Mouse (Mus musculus) midbrain, postnatal 0 days (tissue): Measurements from ENCODE around the gene Syt8. TPM values are rescaled to one million over a fixed set of nuclear protein-coding genes. Genes with fewer than 3 reads are reported as not detected.

Source experiments
- ATAC-seq: fragments of 200-750 bp; cut with Nextera tagmentation; 2 replicates; pipeline ENCODE4 v1.8.0; 2017; ENCODE audit warnings: moderate number of reproducible peaks, mild to moderate bottlenecking, moderate TSS enrichment, moderate library complexity; ENCODE audit not compliant: low FRiP score
- DNase-seq: peaks from one replicate; pipeline ENCODE4 v3.0.0-alpha.2; 2015; ENCODE audit warnings: low spot score
- H3K27ac ChIP-seq: fragments of 300-500 bp; sonication (generic); 2 replicates; pipeline ENCODE4 v1.5.1; 2014; ENCODE audit warnings: low read depth, mild to moderate bottlenecking, low read length, mixed read lengths
- H3K27me3 ChIP-seq: fragments of 300-500 bp; sonication (generic); 2 replicates; pipeline ENCODE4 v1.6.1; 2014; ENCODE audit warnings: low read length, control low read depth, mixed read lengths; ENCODE audit not compliant: insufficient read depth
- H3K36me3 ChIP-seq: fragments of 300-500 bp; sonication (generic); 2 replicates; pipeline ENCODE4 v1.6.1; 2014; ENCODE audit warnings: low read length, control low read depth, mixed read lengths; ENCODE audit not compliant: insufficient read depth
- H3K4me1 ChIP-seq: fragments of 300-500 bp; sonication (generic); 2 replicates; pipeline ENCODE4 v1.6.1; 2014; ENCODE audit warnings: mild to moderate bottlenecking, control low read depth, antibody characterized with exemption, low read length, mixed read lengths; ENCODE audit not compliant: insufficient read depth
- H3K4me2 ChIP-seq: fragments of 300-500 bp; sonication (generic); 2 replicates; pipeline ENCODE4 v1.6.1; 2014; ENCODE audit warnings: low read depth, mild to moderate bottlenecking, low read length, mixed read lengths; ENCODE audit not compliant: poor library complexity, severe bottlenecking
- H3K4me3 ChIP-seq: fragments of 300-500 bp; sonication (generic); 2 replicates; pipeline ENCODE4 v1.5.1; 2014; ENCODE audit warnings: low read depth, mild to moderate bottlenecking, low read length, moderate library complexity
- H3K9ac ChIP-seq: fragments of 300-500 bp; sonication (generic); replicated peaks from 2 replicates; pipeline ENCODE4 v1.6.1; 2014; ENCODE audit warnings: mild to moderate bottlenecking, low read length, moderate library complexity, mixed read lengths; ENCODE audit not compliant: poor library complexity, severe bottlenecking
- H3K9me3 ChIP-seq: fragments of 300-500 bp; sonication (generic); 2 replicates; pipeline ENCODE4 v1.6.1; 2016; ENCODE audit warnings: low read length, control low read depth
- CTCF ChIP-seq: IDR thresholded peaks from 2 replicates; pipeline ENCODE4 v1.5.1; 2016; ENCODE audit warnings: antibody characterized with exemption, mild to moderate bottlenecking
- WGBS: fragments of 180-500 bp; shearing (Covaris S2); extraction: QIAGEN DNeasy Blood & Tissue Kit; methylation state at CpG from one replicate; pipeline ENCODE4 v1.1.7; 2014; 5-methylcytosine and 5-hydroxymethylcytosine counted together
- polyA plus RNA-seq: library from polyadenylated mRNA; unstranded; fragments of >200 nt; fragmentation: Nextera tagmentation; extraction: Ambion mirVana; gene quantifications from 2 replicates; pipeline ENCODE4 v1.2.1, GENCODE M21; 2015
- total RNA-seq: library from RNA; depleted of rRNA; stranded (reverse); fragments of >200 nt; gene quantifications from 2 replicates; pipeline ENCODE4 v1.2.3, GENCODE M21; 2014; rRNA removed

The Syt8 gene
- total and polyA plus RNA-seq, 2 experiments from 2014 or later = not detected

DNA sequence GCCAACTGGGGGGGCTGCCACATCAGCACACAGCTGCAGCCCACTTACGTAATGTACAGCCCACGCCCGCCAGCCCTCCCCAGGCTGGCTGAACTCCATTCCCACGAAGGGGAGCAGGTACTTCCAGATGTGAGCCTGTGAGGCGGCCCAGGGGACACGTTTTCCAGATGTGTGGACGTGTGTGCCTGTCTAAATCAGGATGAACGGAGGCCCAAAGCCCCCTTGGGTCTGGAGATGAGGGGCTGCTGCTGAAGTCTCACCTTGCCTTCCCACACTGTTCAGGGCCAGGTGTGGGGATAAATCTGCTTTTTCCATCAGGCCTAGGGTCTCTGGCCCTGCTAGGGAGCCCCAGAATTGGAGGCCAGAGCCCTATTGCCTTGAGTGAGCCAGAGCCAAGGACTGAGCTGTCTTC is 52.1 kb downstream of the Syt8 start:
- no peaks in the 10 kb centered on the region for H3K36me3 ChIP-seq
- DNase-seq (no peak), ATAC-seq (no peak)
- H3K9ac ChIP-seq = no peak overlapping the region
- WGBS = 76% methylated on average over 8 of the region's 8 CpGs
- no peaks in the 10 kb centered on the region for H3K9me3 ChIP-seq
- H3K4me3 ChIP-seq = no peak overlapping the region
- H3K27ac ChIP-seq = no peak overlapping the region
- no peak for TF ChIP-seq CTCF
- H3K27me3 ChIP-seq = no peaks in the 10 kb centered on the region
- peaks cover 7% of the 10 kb centered on the region for H3K4me1 ChIP-seq
- H3K4me2 ChIP-seq = no peak overlapping the region

DNA sequence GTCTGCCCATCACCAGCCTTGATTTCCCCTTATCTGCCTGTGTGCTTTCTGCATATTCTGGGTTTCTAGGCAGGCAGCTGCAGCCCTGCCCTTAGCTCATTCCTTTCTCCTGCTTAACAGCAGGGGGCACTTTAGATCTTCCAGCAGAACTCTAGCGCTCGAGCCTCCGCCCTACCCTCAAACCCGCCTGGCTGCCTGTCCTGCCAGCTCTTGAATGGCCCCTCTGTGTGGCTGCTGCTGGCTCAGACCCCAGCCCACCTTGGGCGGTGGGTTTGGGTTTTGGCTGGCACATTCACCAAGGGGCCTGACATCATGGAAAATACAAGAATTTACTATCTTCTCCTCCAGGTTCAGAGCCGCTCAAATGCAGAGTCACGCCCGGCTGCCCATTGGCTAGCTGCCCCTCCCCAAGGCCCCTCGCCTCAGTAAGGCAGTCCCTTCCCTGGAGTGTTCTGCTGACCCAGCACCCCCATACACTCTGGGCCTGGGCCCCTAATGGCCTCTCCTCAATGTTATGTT is 52.8 kb downstream of the Syt8 start:
- Histone ChIP-seq H3K27ac (no peak overlapping the region), H3K9ac (no peak overlapping the region), H3K4me2 (no peak overlapping the region), H3K4me1 (peaks cover 7% of the 10 kb centered on the region), H3K27me3 (no peaks in the 10 kb centered on the region), H3K9me3 (no peaks in the 10 kb centered on the region), H3K36me3 (no peaks in the 10 kb centered on the region), H3K4me3 (no peak overlapping the region)
- DNase-seq = peak; percentile 79
- peak; percentile 69; the same call in 1 of the 2 replicates for ATAC-seq
- TF ChIP-seq CTCF = peak; percentile 75
- 14% methylated on average over 9 of the region's 9 CpGs for WGBS

DNA sequence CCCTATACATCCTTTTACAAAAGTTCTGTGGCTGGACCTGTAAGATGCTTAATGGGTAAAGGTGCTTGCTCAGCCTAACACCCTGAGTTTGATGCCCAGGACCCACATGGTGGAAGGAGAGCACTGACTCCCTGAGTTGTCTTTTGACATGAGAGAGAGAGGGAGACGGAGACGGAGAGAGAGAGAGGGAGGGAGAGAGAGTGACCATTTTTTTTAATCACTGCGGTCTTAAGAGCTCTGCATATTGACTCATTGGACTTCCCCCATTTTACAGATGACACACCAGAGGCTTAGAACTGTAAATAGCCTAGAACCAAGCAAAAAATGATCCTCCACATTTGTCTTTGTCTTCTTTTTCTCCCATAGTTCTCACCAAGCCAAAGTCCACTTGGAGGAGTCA is 53.4 kb downstream of the Syt8 start:
- H3K27ac ChIP-seq = no peak overlapping the region
- TF ChIP-seq CTCF = no peak
- H3K4me2 ChIP-seq = no peak overlapping the region
- peaks cover 7% of the 10 kb centered on the region for H3K4me1 ChIP-seq
- H3K4me3 ChIP-seq = no peak overlapping the region
- no peak overlapping the region for H3K9ac ChIP-seq
- H3K27me3 ChIP-seq = no peaks in the 10 kb centered on the region
- H3K36me3 ChIP-seq = no peaks in the 10 kb centered on the region
- DNase-seq = no peak
- WGBS = 79% methylated on average over 3 of the region's 3 CpGs
- no peak for ATAC-seq
- no peaks in the 10 kb centered on the region for H3K9me3 ChIP-seq

Other genes starting within 250 kb of the Syt8 start
- not detected in 2 replicates for gene Gm10153, start 244.5 kb upstream of the Syt8 start, total RNA-seq
- gene Gm10153, start 244.5 kb upstream of the Syt8 start, polyA plus RNA-seq = not detected in 2 replicates
- not detected in 2 replicates for gene Krtap5-3, start 233.5 kb upstream of the Syt8 start, total RNA-seq
- gene Krtap5-3, start 233.5 kb upstream of the Syt8 start, polyA plus RNA-seq = not detected in 2 replicates
- not detected in 2 replicates for gene Gm7579, start 223.0 kb upstream of the Syt8 start, total RNA-seq
- gene Gm7579, start 223.0 kb upstream of the Syt8 start, polyA plus RNA-seq = not detected in 2 replicates
- not detected in 2 replicates for gene Krtap5-5, start 204.9 kb upstream of the Syt8 start, total RNA-seq
- not detected in 2 replicates for gene Krtap5-5, start 204.9 kb upstream of the Syt8 start, polyA plus RNA-seq
- gene Gm40460, start 193.8 kb upstream of the Syt8 start, total RNA-seq = not detected in 2 replicates
- not detected in 2 replicates for gene Gm40460, start 193.8 kb upstream of the Syt8 start, polyA plus RNA-seq
- gene Gm2431, start 176.5 kb upstream of the Syt8 start, total RNA-seq = not detected in 2 replicates
- gene Gm2431, start 176.5 kb upstream of the Syt8 start, polyA plus RNA-seq = not detected in 2 replicates
- gene Gm4559, start 160.5 kb upstream of the Syt8 start, total RNA-seq = not detected in 2 replicates
- gene Gm4559, start 160.5 kb upstream of the Syt8 start, polyA plus RNA-seq = not detected in 2 replicates
- not detected in 2 replicates for gene Krtap5-1, start 137.7 kb upstream of the Syt8 start, total RNA-seq
- gene Krtap5-1, start 137.7 kb upstream of the Syt8 start, polyA plus RNA-seq = not detected in 2 replicates
- not detected in 2 replicates for gene Krtap5-4, start 131.3 kb upstream of the Syt8 start, total RNA-seq
- not detected in 2 replicates for gene Krtap5-4, start 131.3 kb upstream of the Syt8 start, polyA plus RNA-seq
- gene Ifitm10, start 61.1 kb upstream of the Syt8 start, total RNA-seq = 16.4 and 21.8 TPM in 2 replicates
- 20.8 and 23.5 TPM in 2 replicates for gene Ifitm10, start 61.1 kb upstream of the Syt8 start, polyA plus RNA-seq
- gene Gm49369, start 52.2 kb upstream of the Syt8 start, total RNA-seq = 3.3 TPM in 1 of 2 replicates, not detected in the other
- not detected in 2 replicates for gene Gm49369, start 52.2 kb upstream of the Syt8 start, polyA plus RNA-seq
- gene Ctsd, start 46.8 kb upstream of the Syt8 start, total RNA-seq = 520 and 652 TPM in 2 replicates
- gene Ctsd, start 46.8 kb upstream of the Syt8 start, polyA plus RNA-seq = 320 and 345 TPM in 2 replicates
- not detected in 2 replicates for gene Tnni2, start 7.0 kb downstream of the Syt8 start, total RNA-seq
- gene Tnni2, start 7.0 kb downstream of the Syt8 start, polyA plus RNA-seq = 0.46 and 0.56 TPM in 2 replicates
- gene Lsp1, start 26.0 kb downstream of the Syt8 start, total RNA-seq = 5.1 and 11.0 TPM in 2 replicates
- 5.3 and 8.7 TPM in 2 replicates for gene Lsp1, start 26.0 kb downstream of the Syt8 start, polyA plus RNA-seq
- 1.3 and 1.5 TPM in 2 replicates for gene Tnnt3, start 64.0 kb downstream of the Syt8 start, total RNA-seq
- 2.0 and 3.1 TPM in 2 replicates for gene Tnnt3, start 64.0 kb downstream of the Syt8 start, polyA plus RNA-seq
- 56.3 and 60.8 TPM in 2 replicates for gene Mrpl23, start 97.8 kb downstream of the Syt8 start, total RNA-seq
- gene Mrpl23, start 97.8 kb downstream of the Syt8 start, polyA plus RNA-seq = 24.6 and 30.1 TPM in 2 replicates
- 369 and 380 TPM in 2 replicates for gene Igf2, start 232.0 kb downstream of the Syt8 start, total RNA-seq
- gene Igf2, start 232.0 kb downstream of the Syt8 start, polyA plus RNA-seq = 195 and 213 TPM in 2 replicates
- not detected in 2 replicates for gene Gm49394, start 235.1 kb downstream of the Syt8 start, total RNA-seq
- gene Gm49394, start 235.1 kb downstream of the Syt8 start, polyA plus RNA-seq = not detected in 2 replicates